Mouse (Mus musculus): Measurements from ENCODE around the gene Abcc5.

DNA sequence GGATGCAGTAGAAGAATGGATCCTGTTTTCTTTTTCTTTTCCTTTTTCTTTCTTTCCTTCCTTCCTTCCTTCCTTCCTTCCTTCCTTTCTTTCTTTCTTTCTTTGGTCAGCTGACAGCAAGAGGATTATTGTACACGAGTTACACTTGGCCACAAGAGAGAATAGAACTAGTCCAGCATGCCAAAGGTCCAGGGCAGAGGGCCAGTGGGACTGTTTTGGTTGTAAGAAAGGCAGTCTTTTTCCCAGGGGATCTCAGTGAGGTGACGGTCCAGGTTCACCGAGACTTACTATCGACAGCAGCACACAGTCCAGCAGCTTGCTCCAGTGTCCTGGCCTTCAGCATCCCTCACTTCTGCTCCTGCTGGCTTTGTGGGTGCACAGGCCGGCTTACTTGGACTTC, 97.9 kb downstream of the Abcc5 start:
- TF ChIP-seq CTCF (IDR thresholded peaks at IDR 0.05; ENCODE audit: low read depth, low read length): no peak
- TF ChIP-seq POLR2A (IDR thresholded peaks at IDR 0.05; ENCODE audit: insufficient read depth, low read length): no peak
- no peak for TF ChIP-seq EP300 (IDR thresholded peaks at IDR 0.05; ENCODE audit: insufficient read depth, low read depth, low read length)
